Mouse (Mus musculus) spleen, adult 2 months (tissue): ENCODE results near the gene Cmtm8.

ENCODE experiments used
- CTCF ChIP-seq: fragments of 200-500 bp; IDR thresholded peaks from 2 replicates; pipeline ENCODE4 v1.5.1; 2011; ENCODE audit warnings: mild to moderate bottlenecking, inconsistent platforms; ENCODE audit not compliant: insufficient read depth, insufficient read length, insufficient replicate concordance; ENCODE audit errors: extremely low read depth
- POLR2A ChIP-seq: fragments of 200-500 bp; IDR thresholded peaks from 2 replicates; pipeline ENCODE4 v1.6.1; 2011; ENCODE audit warnings: low read depth, low read length, inconsistent platforms

GRCm38 (mm10) chr9:114821548-114822289 lies 22.2 kb downstream of the Cmtm8 start:
- TF ChIP-seq CTCF (no peak), POLR2A (no peak)
